10 mouse cellular contexts compared by ENCODE assay signal in genomic region chr14:25359824-25360294, GRCm38 (mm10).
DNase-seq lines count a peak whose midpoint lies in the region; ATAC-seq lines count a peak whose summit lies in the region.
"Had no signal": no experiment of that assay in that cellular context is flagged by ENCODE, and none has a peak within 500 bp of the region (broad histone marks: within the 10 kb centered on the region; RNA-seq: fewer than 3 reads in every experiment).

No protein-coding gene starts in this region.

- peak overlapping the region; percentile 23 for H3K27ac ChIP-seq in limb, embryonic 13.5 days
- no peak overlapping the region for H3K27ac ChIP-seq in limb, embryonic 10.5 days
- peak overlapping the region; percentile 62 for H3K27ac ChIP-seq in stomach, embryonic 16.5 days (ENCODE audit: low read length)
- H3K27ac ChIP-seq: forebrain, embryonic 13.5 days had no signal

- no peaks in the 10 kb centered on the region for H3K9me3 ChIP-seq in limb, embryonic 13.5 days
- H3K9me3 ChIP-seq in limb, embryonic 10.5 days (replicated peaks), result no peaks in the 10 kb centered on the region
- H3K9me3 ChIP-seq in stomach, embryonic 16.5 days (replicated peaks; ENCODE audit: control insufficient read depth, low read length), result no peaks in the 10 kb centered on the region
- H3K9me3 ChIP-seq: forebrain, embryonic 13.5 days had no signal

- no peak overlapping the region for H3K9ac ChIP-seq in limb, embryonic 13.5 days
- H3K9ac ChIP-seq in stomach, embryonic 16.5 days (ENCODE audit: low read length), result no peak overlapping the region
- H3K9ac ChIP-seq: forebrain, embryonic 13.5 days had no signal

- intact Hi-C loops in heart, postnatal 25 days (cut with DNase I), result no loop called here

- H3K36me3 ChIP-seq in limb, embryonic 13.5 days, result no peaks in the 10 kb centered on the region
- H3K36me3 ChIP-seq in limb, embryonic 10.5 days, result no peaks in the 10 kb centered on the region
- H3K36me3 ChIP-seq in stomach, embryonic 16.5 days (ENCODE audit: control insufficient read depth, insufficient read depth, low read length), result no peaks in the 10 kb centered on the region

- peaks cover 20% of the 10 kb centered on the region for H3K4me1 ChIP-seq in limb, embryonic 13.5 days
- H3K4me1 ChIP-seq in limb, embryonic 10.5 days, result peaks cover 8% of the 10 kb centered on the region; the same call in 1 of the 2 replicates
- H3K4me1 ChIP-seq in stomach, embryonic 16.5 days (ENCODE audit: control insufficient read depth, insufficient read depth, low read length), result peaks cover 8% of the 10 kb centered on the region

- no peak; the same call in 1 of the 2 replicates for ATAC-seq in limb, embryonic 13.5 days (ENCODE audit: low FRiP score, low read depth)
- ATAC-seq in stomach, embryonic 16.5 days (ENCODE audit: insufficient read depth, low FRiP score), result peak; percentile 78
- ATAC-seq in CD4-positive, CD25-positive, alpha-beta regulatory T cell, adult 4 months, result no peak
- ATAC-seq: forebrain, embryonic 13.5 days had no signal

- WGBS in limb, embryonic 13.5 days, result 70% methylated on average over 3 of the region's 3 CpGs
- WGBS in limb, embryonic 10.5 days, result 84% methylated on average over 3 of the region's 3 CpGs
- 67% methylated on average over 3 of the region's 3 CpGs for WGBS in stomach, embryonic 16.5 days

- H3K27me3 ChIP-seq in limb, embryonic 13.5 days, result no peaks in the 10 kb centered on the region
- no peaks in the 10 kb centered on the region for H3K27me3 ChIP-seq in limb, embryonic 10.5 days (ENCODE audit: low read depth, poor library complexity, severe bottlenecking)
- H3K27me3 ChIP-seq in stomach, embryonic 16.5 days (ENCODE audit: control insufficient read depth, insufficient read depth, low read length), result no peaks in the 10 kb centered on the region
- H3K27me3 ChIP-seq: forebrain, embryonic 13.5 days had no signal

- no peak for DNase-seq in limb, embryonic 10.5 days (ENCODE audit: low spot score)
- peak; percentile 78 for DNase-seq in gastrocnemius, postnatal 25 days
- DNase-seq in heart, postnatal 25 days (ENCODE audit: low spot score), result peak; percentile 73
- no peak for DNase-seq in testis, postnatal 14 days (ENCODE audit: low spot score)
- DNase-seq in thymus, postnatal 36 days, result no peak
- DNase-seq: left cerebral cortex, postnatal 4 days had no signal

- no peak overlapping the region for H3K4me2 ChIP-seq in limb, embryonic 13.5 days (replicated peaks)
- H3K4me2 ChIP-seq in stomach, embryonic 16.5 days (ENCODE audit: low read depth, low read length), result no peak overlapping the region
- H3K4me2 ChIP-seq: forebrain, embryonic 13.5 days had no signal

- H3K4me3 ChIP-seq in limb, embryonic 13.5 days, result no peak overlapping the region
- H3K4me3 ChIP-seq in limb, embryonic 10.5 days, result no peak overlapping the region
- no peak overlapping the region for H3K4me3 ChIP-seq in stomach, embryonic 16.5 days (replicated peaks; ENCODE audit: low read length)
- H3K4me3 ChIP-seq: forebrain, embryonic 13.5 days had no signal

Comparison
In these comparisons a context has a peak if more than half of its experiments do, and no peak if none do; other contexts are left out.
1. DNase-seq: peak in gastrocnemius, postnatal 25 days (single experiment) and heart, postnatal 25 days (single experiment); none in limb, embryonic 10.5 days (single experiment), testis, postnatal 14 days (single experiment) and thymus, postnatal 36 days (0 of 2).